Mouse (Mus musculus): Measurements from ENCODE around the gene Lamc2. TPM values are rescaled to one million over a fixed set of nuclear protein-coding genes. Genes with fewer than 3 reads are reported as not detected.
A peak's percentile ranks its signal among the peaks of the same experiment; 100 is the strongest.

Gene Lamc2
- polyA plus RNA-seq (2012; rRNA removed) = 3.2 and 4.9 TPM in 2 replicates

- no peak for DNase-seq (ENCODE audit: extremely low spot score in 1 of 2, low spot score in 1 of 2)
These were observed at the start of gene Lamc2 for GRCm38 (mm10) chr1:153185828-153186803. Lamc2 (minus strand) TSS chr1:153186447.

- DNase-seq (ENCODE audit: extremely low spot score in 1 of 2, low spot score in 1 of 2) = no peak
These were observed 49.3 kb upstream of the Lamc2 start for GRCm38 (mm10) chr1:153235576-153235975.

GRCm38 (mm10) chr1:153231681-153232080 is 45.4 kb upstream of the Lamc2 start:
- no peak for DNase-seq (ENCODE audit: extremely low spot score in 1 of 2, low spot score in 1 of 2)

DNA sequence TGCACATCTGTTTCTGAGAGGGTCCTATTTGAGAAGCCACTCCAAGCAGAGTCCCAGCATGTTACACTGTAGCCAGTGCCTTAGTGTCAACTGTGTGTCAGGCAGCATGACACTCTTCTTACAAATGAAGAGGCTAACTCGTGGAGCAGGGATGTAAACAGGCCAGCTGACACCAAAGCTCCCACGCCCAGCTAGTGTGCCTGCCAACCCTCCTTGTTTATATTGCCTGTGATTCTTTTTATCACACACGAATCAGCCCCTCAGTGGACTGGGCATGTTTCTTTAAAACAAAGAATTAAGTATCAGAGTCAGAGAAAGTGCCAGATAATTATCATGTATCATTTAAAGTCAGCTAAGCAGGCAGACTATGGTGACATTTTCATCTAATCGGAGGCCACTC is 41.7 kb upstream of the Lamc2 start:
- no peak for DNase-seq (ENCODE audit: extremely low spot score in 1 of 2, low spot score in 1 of 2)

- DNase-seq (ENCODE audit: extremely low spot score in 1 of 2, low spot score in 1 of 2) = no peak
These were observed 40.8 kb upstream of the Lamc2 start for GRCm38 (mm10) chr1:153227096-153227495.

- DNase-seq (ENCODE audit: extremely low spot score in 1 of 2, low spot score in 1 of 2) = peak; percentile 31 to 44
These were observed 39.8 kb upstream of the Lamc2 start for GRCm38 (mm10) chr1:153225786-153226725.

DNA sequence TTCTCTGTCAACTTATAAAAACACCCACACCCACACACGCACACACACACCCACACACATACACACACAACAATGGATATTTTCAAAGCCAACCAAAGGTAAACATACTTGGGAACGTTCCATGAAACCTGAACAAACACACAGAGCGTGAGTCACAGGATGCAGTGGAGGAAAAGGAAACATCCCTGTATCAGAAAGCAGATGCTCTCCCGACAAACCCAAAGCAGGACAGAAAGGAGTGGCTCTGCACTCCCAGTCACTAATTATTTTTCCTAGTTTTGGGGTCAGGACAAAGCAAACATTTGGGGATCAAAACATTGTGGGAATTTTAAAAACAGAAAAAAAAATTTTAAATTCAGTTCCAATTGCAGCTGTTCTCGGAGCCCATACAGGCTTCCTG is 38.1 kb upstream of the Lamc2 start:
- DNase-seq (ENCODE audit: extremely low spot score in 1 of 2, low spot score in 1 of 2) = no peak

DNA sequence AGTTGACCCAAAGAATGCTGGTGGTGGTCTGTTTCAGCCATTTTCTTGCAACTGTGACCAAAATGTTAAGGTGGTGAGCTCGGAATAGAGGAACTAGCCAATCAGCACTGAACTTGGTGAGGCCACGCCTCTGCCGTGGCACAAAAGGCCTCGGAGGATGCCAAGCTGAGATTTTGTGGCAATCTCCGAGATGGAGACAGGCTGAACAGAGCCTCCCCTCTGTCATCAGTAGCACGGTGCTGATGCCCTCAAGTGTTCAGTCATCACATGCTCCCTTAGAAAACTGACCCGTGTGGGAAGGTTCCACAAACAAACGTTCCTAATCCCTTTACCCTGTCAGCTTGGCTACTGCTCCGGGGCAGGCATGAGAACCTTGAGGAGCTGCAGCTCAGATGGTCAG is 33.1 kb upstream of the Lamc2 start:
- DNase-seq (ENCODE audit: extremely low spot score in 1 of 2, low spot score in 1 of 2) = no peak

- no peak for DNase-seq (ENCODE audit: extremely low spot score in 1 of 2, low spot score in 1 of 2)
These were observed 30.3 kb upstream of the Lamc2 start for GRCm38 (mm10) chr1:153216516-153216915.

- DNase-seq (ENCODE audit: extremely low spot score in 1 of 2, low spot score in 1 of 2) = no peak
These were observed 29.4 kb upstream of the Lamc2 start for GRCm38 (mm10) chr1:153215676-153216075.

- no peak for DNase-seq (ENCODE audit: extremely low spot score in 1 of 2, low spot score in 1 of 2)
These were observed 24.7 kb upstream of the Lamc2 start for GRCm38 (mm10) chr1:153210992-153211391.

DNA sequence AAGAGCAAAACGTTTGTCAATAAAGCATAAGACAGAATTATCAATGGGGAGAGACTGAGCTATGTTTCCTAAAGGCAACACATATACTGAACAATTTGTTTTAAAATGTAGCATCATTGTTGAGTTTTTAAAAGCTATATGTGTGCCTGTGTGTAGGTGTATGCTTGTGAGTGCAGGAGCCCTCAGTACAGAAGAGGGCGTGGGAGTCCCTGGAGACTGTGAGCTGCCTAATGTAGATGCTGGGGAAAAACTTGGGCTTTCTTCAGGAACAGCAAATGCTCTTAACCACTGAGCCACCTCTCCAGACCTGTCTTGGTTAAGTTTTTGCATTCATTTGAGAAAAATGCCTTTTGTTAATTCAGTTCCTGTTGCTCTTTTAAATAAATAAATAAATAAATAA is 24.0 kb upstream of the Lamc2 start:
- DNase-seq (ENCODE audit: extremely low spot score in 1 of 2, low spot score in 1 of 2) = peak in 1 of 2 experiments; percentile 42

- no peak for DNase-seq (ENCODE audit: extremely low spot score in 1 of 2, low spot score in 1 of 2)
These were observed 15.9 kb upstream of the Lamc2 start for GRCm38 (mm10) chr1:153202195-153202594.

GRCm38 (mm10) chr1:153201448-153201847 is 15.2 kb upstream of the Lamc2 start:
- no peak for DNase-seq (ENCODE audit: extremely low spot score in 1 of 2, low spot score in 1 of 2)

- no peak for DNase-seq (ENCODE audit: extremely low spot score in 1 of 2, low spot score in 1 of 2)
These were observed 11.1 kb upstream of the Lamc2 start for GRCm38 (mm10) chr1:153197316-153197850.

GRCm38 (mm10) chr1:153192945-153193344 is 6.7 kb upstream of the Lamc2 start:
- no peak for DNase-seq (ENCODE audit: extremely low spot score in 1 of 2, low spot score in 1 of 2)

- DNase-seq (ENCODE audit: extremely low spot score in 1 of 2, low spot score in 1 of 2) = no peak
These were observed 6.1 kb upstream of the Lamc2 start for GRCm38 (mm10) chr1:153192379-153192778.

DNA sequence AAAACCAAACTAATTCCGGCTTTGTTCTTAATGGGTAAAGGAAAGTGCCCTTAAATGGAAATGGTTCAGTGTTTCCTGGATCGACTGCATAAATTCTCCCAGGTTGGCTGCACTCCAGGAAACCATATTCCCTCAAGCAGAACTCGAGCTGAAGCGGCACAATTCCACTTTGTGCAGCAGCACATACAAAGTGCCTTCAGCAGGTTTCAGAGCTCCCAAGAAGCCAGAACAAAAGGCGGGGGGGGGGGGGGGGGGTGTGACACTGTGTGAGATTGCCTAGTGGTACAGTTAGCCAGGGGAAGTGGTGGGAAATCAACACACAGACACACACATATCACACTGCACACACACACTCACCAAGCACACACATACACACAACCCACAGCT is 5.7 kb upstream of the Lamc2 start:
- DNase-seq (ENCODE audit: extremely low spot score in 1 of 2, low spot score in 1 of 2) = peak in 1 of 2 experiments; percentile 64

GRCm38 (mm10) chr1:153191237-153191942 is 5.1 kb upstream of the Lamc2 start:
- no peak for DNase-seq (ENCODE audit: extremely low spot score in 1 of 2, low spot score in 1 of 2)

DNA sequence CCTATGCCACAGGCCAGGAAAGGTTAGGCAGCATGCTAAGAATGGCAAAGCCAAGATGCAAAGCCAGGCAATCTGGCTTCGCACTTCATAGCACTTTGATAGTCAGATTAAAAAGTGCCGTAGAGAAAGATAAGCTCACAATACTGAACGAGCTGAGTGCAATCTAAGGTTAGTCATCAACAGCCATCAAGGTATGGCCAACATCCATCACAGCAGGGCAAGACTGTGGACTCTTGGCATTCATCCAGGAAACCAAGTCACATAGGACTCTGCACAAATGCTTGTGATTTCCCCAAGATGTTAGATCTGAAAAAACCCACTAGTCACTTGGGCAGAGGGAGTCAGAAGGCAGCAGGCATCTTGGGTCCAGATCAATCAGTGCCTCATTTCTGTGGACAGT is 1.8 kb upstream of the Lamc2 start:
- no peak for DNase-seq (ENCODE audit: extremely low spot score in 1 of 2, low spot score in 1 of 2)
